Mouse (Mus musculus) testis, adult 2 months (tissue): ENCODE data around the gene Arid5b.

Experiments
- CTCF ChIP-seq: fragments of 200-500 bp; IDR thresholded peaks from 2 replicates; pipeline ENCODE4 v1.5.1; 2012; ENCODE audit warnings: low read depth, mild to moderate bottlenecking, inconsistent platforms, low read length, moderate library complexity; ENCODE audit not compliant: control insufficient read depth, insufficient read depth, insufficient replicate concordance
- POLR2A ChIP-seq: fragments of 200-500 bp; IDR thresholded peaks from 2 replicates; pipeline ENCODE4 v1.6.1; 2012; ENCODE audit warnings: low read depth, mild to moderate bottlenecking, inconsistent platforms, low read length, moderate library complexity; ENCODE audit not compliant: control insufficient read depth

- TF ChIP-seq CTCF (no peak), POLR2A (no peak)
Observed at GRCm38 (mm10) chr10:68281775-68282106, 3.2 kb upstream of the Arid5b start.
